Mouse (Mus musculus) thymus, adult 2 months (tissue): ENCODE measurements around the gene Gria3.

ENCODE experiments used
- CTCF ChIP-seq: fragments of 200-500 bp; IDR thresholded peaks from 2 replicates; pipeline ENCODE4 v1.5.1; 2012; ENCODE audit warnings: mild to moderate bottlenecking, control low read depth, low read length, moderate library complexity, borderline replicate concordance; ENCODE audit not compliant: control insufficient read depth, poor library complexity, insufficient read depth; ENCODE audit errors: extremely low read depth
- POLR2A ChIP-seq: fragments of 200-500 bp; IDR thresholded peaks from 2 replicates; pipeline ENCODE4 v1.6.1; 2012; ENCODE audit warnings: mild to moderate bottlenecking, low read length, control low read depth, moderate library complexity; ENCODE audit not compliant: control insufficient read depth, poor library complexity, insufficient read depth; ENCODE audit errors: extremely low read depth

DNA sequence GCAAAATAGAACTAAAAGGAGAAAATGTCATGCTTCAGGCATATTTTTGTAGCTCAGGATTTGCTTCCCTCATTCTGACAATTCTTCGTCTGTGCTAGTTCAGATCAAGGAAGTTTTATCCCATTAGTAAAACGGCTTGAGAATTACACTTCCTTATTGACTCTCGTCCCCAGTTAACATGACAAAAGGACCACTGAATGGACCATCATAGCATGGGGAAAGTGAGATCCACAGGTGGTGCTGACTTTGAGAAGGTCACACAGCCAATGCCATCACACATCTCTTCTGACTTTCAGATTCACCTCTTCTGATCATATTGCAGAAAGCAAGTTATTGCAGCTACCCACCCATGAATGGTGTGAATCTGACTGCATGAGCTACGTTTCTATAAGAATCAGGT, 257.1 kb downstream of the Gria3 start:
- TF ChIP-seq CTCF (no peak), POLR2A (no peak)
